Mouse (Mus musculus) cortical plate, adult 2 months (tissue): ENCODE measurements at regions not wholly inside any gene's neighbourhood (a gene's known extent, or its start where the extent isn't known, plus 50 kb on each side); places are given as distances from the start of the nearest gene placed in this dataset.

ENCODE experiments used
- CTCF ChIP-seq: fragments of 200-500 bp; IDR thresholded peaks from 2 replicates; pipeline ENCODE4 v1.5.1; 2011; ENCODE audit warnings: mild to moderate bottlenecking, control low read depth, low read length; ENCODE audit not compliant: insufficient read depth; ENCODE audit errors: extremely low read depth
- POLR2A ChIP-seq: fragments of 200-500 bp; IDR thresholded peaks from 2 replicates; pipeline ENCODE4 v1.6.1; 2011; ENCODE audit warnings: mild to moderate bottlenecking, low read length, control low read depth; ENCODE audit not compliant: insufficient read depth; ENCODE audit errors: extremely low read depth

DNA sequence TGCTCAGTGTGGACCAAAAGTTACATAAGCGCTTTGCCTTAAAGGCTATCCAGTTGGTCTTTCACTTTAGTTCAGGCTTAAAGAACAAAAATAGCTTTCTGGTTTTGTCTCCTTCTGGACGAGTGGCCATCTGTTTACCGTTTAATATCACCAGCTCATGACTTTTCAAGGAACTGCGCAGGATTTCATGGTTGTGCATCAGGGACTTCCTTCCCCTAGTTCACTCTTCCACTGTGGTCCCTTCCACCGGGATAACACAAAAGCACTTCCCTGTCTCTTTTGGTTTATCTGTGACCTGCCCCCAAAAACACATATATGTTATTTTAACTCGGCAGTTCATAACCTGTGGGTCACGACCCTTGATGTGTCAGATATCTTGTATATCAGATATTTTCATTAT is 252.9 kb downstream of the Enc1 start:
- no peak for TF ChIP-seq CTCF
- TF ChIP-seq POLR2A: no peak
